Mouse (Mus musculus): ENCODE data around the gene Chtop.

Gene Chtop
- long read RNA-seq, experiment 1, transcript Chtop-202 (6 exons, 2,012 nt) = major isoform, 18 of 39 reads
- long read RNA-seq, experiment 1, partial matches to known transcripts = 5 of 39 reads
- long read RNA-seq, experiment 1, other reads (novel, unspliced or antisense) = 12 of 39 reads
- long read RNA-seq, experiment 2, transcript Chtop-202 (6 exons, 2,012 nt) = major isoform, 19 of 58 reads
- long read RNA-seq, experiment 2, transcript Chtop-201 (5 exons, 3,257 nt) = minor isoform, 8 of 58 reads
- long read RNA-seq, experiment 2, partial matches to known transcripts = 6 of 58 reads
- long read RNA-seq, experiment 2, other reads (novel, unspliced or antisense) = 19 of 58 reads

GRCm38 (mm10) chr3:90508950-90509746, at the start of gene Chtop:
Chtop (minus strand) TSS chr3:90509498.
- intact Hi-C loops (cut with DNase I) = no loop called here

- intact Hi-C loops (cut with DNase I) = no loop called here
Measured at GRCm38 (mm10) chr3:90555954-90556353, 46.7 kb upstream of the Chtop start.

GRCm38 (mm10) chr3:90552231-90552630, 42.9 kb upstream of the Chtop start:
- intact Hi-C loops (cut with DNase I) = no loop called here

DNA sequence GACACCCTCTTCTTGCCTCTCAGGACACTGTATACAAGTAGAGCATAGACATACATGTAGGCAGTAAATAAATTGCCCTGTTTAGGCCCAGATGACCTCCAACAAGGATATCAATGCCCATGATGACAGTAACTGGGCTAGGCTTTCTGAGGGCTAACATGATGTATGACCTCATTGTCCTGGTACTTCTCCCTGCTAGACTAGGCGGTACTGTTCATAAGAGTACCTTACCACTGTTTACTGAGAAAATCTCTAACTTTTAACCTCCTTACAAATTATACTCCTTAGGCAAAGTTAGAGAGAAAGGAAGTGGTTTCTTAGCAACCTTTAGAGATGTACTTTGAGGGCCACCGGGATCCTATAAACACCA, 41.1 kb upstream of the Chtop start:
- intact Hi-C loops (cut with DNase I) = no loop called here

GRCm38 (mm10) chr3:90549676-90550420, 40.5 kb upstream of the Chtop start:
- intact Hi-C loops (cut with DNase I) = no loop called here

GRCm38 (mm10) chr3:90540904-90541303, 31.6 kb upstream of the Chtop start:
- intact Hi-C loops (cut with DNase I) = no loop called here

DNA sequence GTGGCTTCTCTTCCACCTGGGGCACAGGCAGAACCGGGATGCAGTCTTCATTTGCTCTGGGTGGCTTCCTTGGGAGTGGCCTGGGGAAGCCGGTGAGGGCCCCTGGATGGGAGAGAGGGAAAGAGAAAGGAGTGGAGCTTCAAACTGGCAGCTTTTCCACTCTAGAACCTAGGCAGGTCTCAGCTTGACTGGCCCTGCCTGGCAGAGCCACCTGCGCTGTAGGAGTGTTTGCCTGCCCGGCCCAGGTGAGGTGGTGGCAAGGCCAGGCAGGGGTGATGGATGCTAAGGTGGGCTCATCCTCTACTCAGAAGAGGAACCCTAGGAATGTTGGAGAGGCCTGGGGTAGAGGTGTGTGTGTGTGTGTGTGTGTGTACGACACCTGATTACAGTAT, 28.6 kb upstream of the Chtop start:
- intact Hi-C loops (cut with DNase I) = no loop called here

GRCm38 (mm10) chr3:90537141-90537904, 28.0 kb upstream of the Chtop start, which contains the start of gene S100a16:
S100a16 (plus strand) TSS chr3:90537254.
- intact Hi-C loops (cut with DNase I) = no loop called here

DNA sequence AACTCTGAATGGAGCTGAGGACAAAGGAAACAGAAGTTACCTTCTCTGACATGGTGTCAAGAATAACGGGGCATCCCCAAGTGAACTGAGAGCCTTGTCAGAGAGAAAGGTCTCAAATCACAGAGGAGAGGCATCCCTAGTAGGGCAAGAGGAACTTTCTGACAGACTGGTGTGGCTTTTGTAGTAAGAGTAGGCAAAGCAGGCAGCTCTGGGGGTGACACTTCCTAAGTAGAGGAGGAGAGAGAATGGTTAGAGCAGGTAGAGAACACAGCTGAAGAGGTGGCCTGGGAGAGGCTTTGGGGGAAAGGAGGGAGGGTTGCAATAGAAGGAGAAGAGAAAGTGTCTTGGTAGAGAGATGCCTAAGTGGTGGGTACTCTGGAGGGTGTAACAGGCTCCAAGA, 26.1 kb upstream of the Chtop start:
- intact Hi-C loops (cut with DNase I) = no loop called here

DNA sequence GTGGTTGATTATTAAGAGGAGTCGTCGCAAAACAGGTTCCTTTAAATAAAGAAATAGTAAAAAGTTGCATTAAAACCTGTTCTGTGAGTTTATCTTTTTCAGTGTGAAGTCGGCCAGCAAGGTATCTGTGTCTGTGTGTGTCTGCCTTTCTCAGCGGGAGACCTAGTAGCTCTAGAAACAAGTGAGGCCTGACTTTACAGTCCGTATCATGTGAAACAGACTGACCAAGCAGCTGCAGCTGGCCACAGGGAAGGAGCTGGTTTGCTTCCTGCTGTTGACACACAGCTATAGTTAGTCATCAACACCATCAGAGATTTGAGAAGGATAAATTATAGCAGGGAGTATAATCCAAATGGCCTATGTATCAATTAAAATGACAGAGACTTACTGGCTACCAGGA, 22.4 kb upstream of the Chtop start:
- intact Hi-C loops (cut with DNase I) = no loop called here

- intact Hi-C loops (cut with DNase I) = loop anchor here (5.0 kb wide), 1 partner anchor 55 kb away; no protein-coding TSS in a partner anchor
Measured at GRCm38 (mm10) chr3:90527291-90527873, 18.1 kb upstream of the Chtop start.

- intact Hi-C loops (cut with DNase I) = loop anchor here (5.0 kb wide), 1 partner anchor 56 kb away; no protein-coding TSS in a partner anchor
Measured at GRCm38 (mm10) chr3:90526580-90526979, 17.3 kb upstream of the Chtop start, which contains the start of gene S100a14. S100a14 (plus strand) TSS chr3:90526856.

DNA sequence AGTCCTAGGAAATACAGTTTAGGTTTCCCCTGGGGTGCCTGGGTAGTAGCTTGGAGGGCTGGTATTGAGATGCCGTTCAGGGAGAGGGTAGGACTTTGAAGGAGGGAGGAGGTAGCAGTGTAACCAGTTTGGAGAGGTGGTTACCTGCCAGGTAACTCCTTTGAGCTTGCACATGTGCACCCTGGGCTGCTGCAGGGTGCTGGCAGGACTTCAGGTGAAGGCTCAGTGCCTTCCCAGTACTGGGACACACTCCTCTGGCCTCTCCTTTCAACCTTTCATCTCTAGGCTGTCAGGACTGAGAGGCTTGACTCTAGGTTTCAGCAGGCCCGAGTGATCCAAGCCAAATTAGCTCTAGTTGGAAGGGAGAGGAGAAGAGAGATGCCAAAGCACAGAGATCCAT, 16.8 kb upstream of the Chtop start:
- intact Hi-C loops (cut with DNase I) = loop anchor here (5.0 kb wide), 1 partner anchor 56 kb away; no protein-coding TSS in a partner anchor

DNA sequence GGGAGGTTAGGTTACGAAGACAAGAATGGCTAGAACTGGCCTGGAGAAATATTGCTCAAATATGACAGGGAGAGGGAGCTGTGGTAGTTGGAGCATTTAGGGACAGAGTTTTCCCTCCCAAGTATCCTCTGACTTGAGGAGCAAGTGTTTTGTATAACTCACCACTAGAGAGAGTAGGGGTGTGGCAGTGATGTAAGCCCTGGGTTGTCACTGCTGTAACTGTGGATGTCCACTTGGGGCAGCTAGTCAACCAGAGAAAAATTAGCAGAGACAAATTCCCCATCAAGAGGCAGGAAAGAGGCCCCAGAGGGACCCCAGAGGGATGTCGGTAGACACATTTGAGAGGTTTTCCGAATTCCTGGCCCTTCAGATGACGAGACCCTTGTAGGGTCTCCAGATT, 16.1 kb upstream of the Chtop start:
- intact Hi-C loops (cut with DNase I) = loop anchor here (2.0 to 5.0 kb wide), 2 partner anchors 57 to 91 kb away; no protein-coding TSS in a partner anchor

GRCm38 (mm10) chr3:90517711-90518110, 8.4 kb upstream of the Chtop start:
- intact Hi-C loops (cut with DNase I) = no loop called here

DNA sequence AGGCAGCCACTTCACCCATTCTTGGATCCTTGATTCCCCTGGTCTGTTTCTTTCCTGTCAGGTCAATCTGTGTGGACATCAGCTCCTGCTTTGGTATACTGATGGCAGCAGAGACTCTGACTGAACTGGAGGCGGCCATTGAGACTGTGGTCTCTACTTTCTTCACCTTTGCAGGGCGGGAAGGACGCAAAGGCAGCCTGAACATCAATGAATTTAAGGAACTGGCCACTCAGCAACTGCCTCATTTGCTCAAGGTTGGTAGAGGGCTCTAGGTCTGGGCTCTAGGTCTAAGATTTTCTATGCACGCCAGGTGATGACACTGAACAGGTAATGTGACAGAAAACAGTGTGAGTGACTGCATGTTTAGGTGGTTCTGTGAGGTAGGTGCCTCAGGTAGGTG, 6.5 kb upstream of the Chtop start:
- intact Hi-C loops (cut with DNase I) = no loop called here

DNA sequence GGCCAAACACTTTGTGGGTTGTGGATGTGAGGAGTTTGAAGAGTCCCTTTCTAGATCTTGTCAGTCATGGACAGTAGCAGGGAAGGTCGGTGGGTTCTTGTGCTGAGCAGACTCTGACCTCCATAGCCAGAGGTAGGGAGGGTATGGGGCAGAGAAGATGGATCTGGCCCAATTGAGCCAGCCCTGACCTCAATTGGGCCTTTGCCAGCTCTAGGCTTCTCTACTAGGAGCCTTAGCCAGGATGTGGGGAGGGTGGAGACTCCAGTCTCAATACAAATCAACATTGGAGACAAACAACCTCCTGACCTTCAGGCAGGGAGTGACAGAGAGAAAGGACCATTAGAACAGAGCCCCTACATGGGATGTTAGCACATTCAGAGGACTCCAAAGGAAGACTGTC, 5.9 kb upstream of the Chtop start:
- intact Hi-C loops (cut with DNase I) = no loop called here

DNA sequence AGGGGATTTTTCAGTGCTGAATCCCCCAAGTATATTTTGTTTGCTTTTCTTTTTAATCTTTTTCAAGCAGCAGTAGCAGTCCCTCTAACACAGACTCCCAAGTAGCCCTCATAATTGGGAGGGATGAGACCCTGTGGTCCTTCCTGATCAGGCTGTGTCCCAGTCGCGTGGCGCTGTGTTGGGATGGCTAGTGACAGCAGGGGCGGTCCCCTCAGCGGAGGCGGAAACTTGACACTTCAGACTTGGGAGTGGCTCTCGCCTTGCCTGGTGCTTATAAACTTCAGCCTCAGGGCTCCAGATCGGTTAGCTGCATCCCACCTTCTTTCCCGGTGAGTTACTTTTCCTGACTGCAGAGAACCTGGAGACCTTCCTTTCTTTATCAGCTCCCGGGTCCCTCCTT, 5.4 kb upstream of the Chtop start:
- intact Hi-C loops (cut with DNase I) = no loop called here

GRCm38 (mm10) chr3:90513796-90514590, 4.7 kb upstream of the Chtop start, which contains the start of the genes S100a1 and S100a13:
S100a1 (minus strand) TSS chr3:90514392.
S100a13 (plus strand) TSS chr3:90514435.
- intact Hi-C loops (cut with DNase I) = no loop called here
